Mouse (Mus musculus) lung, embryonic 14.5 days (tissue): Measurements from ENCODE around the gene Nid1. TPM values are rescaled to one million over a fixed set of nuclear protein-coding genes. Genes with fewer than 3 reads are reported as not detected.
A peak's percentile ranks its signal among the peaks of the same experiment; 100 is the strongest.
"Not testable (repeated sequence)": the region's sequence is repeated elsewhere in the genome, so short reads cannot be mapped to it uniquely, and the experiment has no call there.

Source experiments
- ATAC-seq: fragments of 200-750 bp; cut with Nextera tagmentation; 2 replicates; pipeline ENCODE4 v1.8.0; 2017; ENCODE audit warnings: mild to moderate bottlenecking, moderate TSS enrichment, moderate library complexity; ENCODE audit not compliant: insufficient read depth
- DNase-seq: peaks from one replicate; pipeline ENCODE4 v3.0.0-alpha.2; 2015
- H3K27ac ChIP-seq: fragments of 300-500 bp; sonication (generic); 2 replicates; pipeline ENCODE4 v1.5.1; 2014; ENCODE audit warnings: low read depth, mild to moderate bottlenecking, moderate library complexity
- H3K27me3 ChIP-seq: fragments of 300-500 bp; sonication (generic); 2 replicates; pipeline ENCODE4 v1.6.1; 2014; ENCODE audit warnings: low read length, control low read depth; ENCODE audit not compliant: insufficient read depth
- H3K36me3 ChIP-seq: fragments of 300-500 bp; sonication (generic); 2 replicates; pipeline ENCODE4 v1.6.1; 2014; ENCODE audit warnings: control low read depth; ENCODE audit not compliant: insufficient read depth
- H3K4me1 ChIP-seq: fragments of 300-500 bp; sonication (generic); 2 replicates; pipeline ENCODE4 v1.6.1; 2014; ENCODE audit warnings: antibody characterized with exemption, control low read depth; ENCODE audit not compliant: insufficient read depth
- H3K4me2 ChIP-seq: fragments of 300-500 bp; sonication (generic); 2 replicates; pipeline ENCODE4 v1.6.1; 2014; ENCODE audit warnings: mild to moderate bottlenecking
- H3K4me3 ChIP-seq: fragments of 300-500 bp; sonication (generic); 2 replicates; pipeline ENCODE4 v1.5.1; 2014; ENCODE audit warnings: low read depth, low read length
- H3K9ac ChIP-seq: fragments of 300-500 bp; sonication (generic); 2 replicates; pipeline ENCODE4 v1.6.1; 2014
- H3K9me3 ChIP-seq: fragments of 300-500 bp; sonication (generic); 2 replicates; pipeline ENCODE4 v1.6.1; 2016; ENCODE audit warnings: low read depth, low read length, control low read depth
- CTCF ChIP-seq: IDR thresholded peaks from 2 replicates; pipeline ENCODE4 v1.5.1; 2016; ENCODE audit warnings: antibody characterized with exemption, low read depth
- WGBS: fragments of 180-500 bp; shearing (Covaris S2); extraction: QIAGEN DNeasy Blood & Tissue Kit; methylation state at CpG from one replicate; pipeline ENCODE4 v1.1.7; 2014; 5-methylcytosine and 5-hydroxymethylcytosine counted together
- polyA plus RNA-seq: library from polyadenylated mRNA; unstranded; fragments of >200 nt; fragmentation: Nextera tagmentation; extraction: Ambion mirVana; gene quantifications from 2 replicates; pipeline ENCODE4 v1.2.1, GENCODE M21; 2014

Nid1 gene
- polyA plus RNA-seq, 1 experiment from 2014 or later, result 160 TPM

DNA sequence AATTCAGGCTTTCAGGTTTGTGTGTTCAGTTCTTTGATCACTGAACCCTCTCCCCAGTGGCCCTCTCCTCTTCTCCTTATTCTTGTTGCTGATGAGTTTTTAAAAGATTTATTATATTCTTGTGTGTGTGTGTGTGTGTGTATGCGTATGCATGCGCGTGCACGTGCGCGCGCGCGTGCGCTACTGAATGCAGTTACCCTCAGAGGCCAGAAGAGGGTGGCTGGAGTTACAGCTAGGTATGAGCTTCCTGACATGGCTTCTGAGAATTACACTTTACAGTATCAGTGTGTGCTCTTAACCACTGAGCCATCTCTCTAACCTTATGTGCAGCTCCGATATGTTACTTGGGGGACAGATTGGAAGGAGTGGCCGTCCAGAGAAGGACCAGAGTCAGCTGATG, 12.6 kb downstream of the Nid1 start:
- WGBS, result 72% methylated on average over 12 of the region's 12 CpGs
- 0 out of 2 replicates have a peak, but pooled peaks have one; percentile 7 for TF ChIP-seq CTCF
- not testable (repeated sequence) for H3K4me3 ChIP-seq, H3K9me3 ChIP-seq, H3K4me2 ChIP-seq, H3K36me3 ChIP-seq, ATAC-seq, DNase-seq, H3K27me3 ChIP-seq, H3K27ac ChIP-seq, H3K4me1 ChIP-seq, H3K9ac ChIP-seq

DNA sequence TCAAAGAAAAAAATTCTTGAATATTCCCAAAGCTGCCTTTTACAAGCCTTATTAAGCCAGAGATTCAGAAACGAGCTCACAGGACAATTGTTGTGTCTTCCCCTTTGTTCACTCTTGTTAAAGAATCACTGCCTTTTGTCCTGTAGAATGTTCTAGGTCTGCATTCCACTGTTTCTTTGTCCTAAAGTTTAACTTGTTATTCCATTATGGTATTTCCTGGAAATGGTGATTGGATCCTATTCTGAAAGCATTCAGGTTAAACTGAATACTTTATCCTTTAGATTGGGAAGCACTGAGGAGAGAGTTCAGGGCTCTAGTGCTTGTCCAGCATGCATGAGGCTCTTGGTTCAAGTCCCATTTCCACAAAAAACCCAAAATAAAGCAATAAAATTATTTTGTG, 13.6 kb downstream of the Nid1 start:
- not testable (repeated sequence) for H3K4me2 ChIP-seq, H3K36me3 ChIP-seq, H3K27ac ChIP-seq, H3K9ac ChIP-seq, ATAC-seq, H3K4me3 ChIP-seq, H3K9me3 ChIP-seq, DNase-seq, H3K27me3 ChIP-seq, H3K4me1 ChIP-seq
- WGBS, result 55% methylated on average over 1 of the region's 1 CpGs

DNA sequence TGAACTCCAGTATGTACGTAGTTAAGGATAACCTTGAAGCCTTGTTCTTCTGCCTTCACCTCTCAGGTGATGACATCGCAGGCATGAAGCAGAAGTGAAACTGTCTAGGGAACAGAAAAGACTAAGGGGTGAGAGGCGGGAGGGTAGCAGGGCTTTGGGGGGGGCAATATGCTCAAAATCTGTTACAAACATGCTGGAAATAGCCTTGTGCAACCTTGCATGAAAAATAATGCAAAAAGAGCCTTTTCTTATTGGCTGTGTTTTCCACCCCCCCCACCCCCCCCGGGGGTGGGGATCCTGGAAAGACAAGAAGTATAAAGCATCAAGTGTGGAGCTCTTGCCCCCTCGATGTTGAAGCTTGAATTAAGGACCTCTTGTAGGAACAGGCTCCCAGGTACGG, 16.0 kb downstream of the Nid1 start:
- not testable (repeated sequence) for H3K4me2 ChIP-seq, H3K4me1 ChIP-seq, H3K36me3 ChIP-seq, H3K9ac ChIP-seq, H3K27me3 ChIP-seq, ATAC-seq, DNase-seq, H3K27ac ChIP-seq, H3K9me3 ChIP-seq, H3K4me3 ChIP-seq
- WGBS, result 77% methylated on average over 6 of the region's 6 CpGs

DNA sequence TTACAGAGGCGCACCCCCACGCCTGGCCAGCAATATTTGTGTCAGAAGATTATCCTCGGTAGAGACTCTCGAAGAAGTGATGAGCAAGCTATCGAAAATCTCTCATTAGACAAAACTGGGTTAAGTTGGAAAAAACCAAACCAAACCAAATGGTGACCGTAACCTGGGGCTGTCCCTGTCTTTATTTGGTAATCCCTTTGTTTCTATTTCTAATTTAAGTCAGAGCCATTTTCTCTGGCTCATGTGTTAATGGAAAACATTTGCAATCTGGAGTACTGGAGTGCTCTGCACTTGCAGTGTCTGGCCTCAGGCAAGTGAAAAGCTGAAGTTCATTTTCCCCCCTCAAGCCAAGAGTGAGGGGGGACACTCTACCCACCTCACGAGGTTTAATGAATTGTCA, 16.9 kb downstream of the Nid1 start:
- H3K4me1 ChIP-seq, H3K27ac ChIP-seq, H3K27me3 ChIP-seq, H3K9me3 ChIP-seq, ATAC-seq, DNase-seq, H3K4me3 ChIP-seq, H3K9ac ChIP-seq, H3K4me2 ChIP-seq, H3K36me3 ChIP-seq: not testable (repeated sequence)
- 87% methylated on average over 7 of the region's 7 CpGs for WGBS

DNA sequence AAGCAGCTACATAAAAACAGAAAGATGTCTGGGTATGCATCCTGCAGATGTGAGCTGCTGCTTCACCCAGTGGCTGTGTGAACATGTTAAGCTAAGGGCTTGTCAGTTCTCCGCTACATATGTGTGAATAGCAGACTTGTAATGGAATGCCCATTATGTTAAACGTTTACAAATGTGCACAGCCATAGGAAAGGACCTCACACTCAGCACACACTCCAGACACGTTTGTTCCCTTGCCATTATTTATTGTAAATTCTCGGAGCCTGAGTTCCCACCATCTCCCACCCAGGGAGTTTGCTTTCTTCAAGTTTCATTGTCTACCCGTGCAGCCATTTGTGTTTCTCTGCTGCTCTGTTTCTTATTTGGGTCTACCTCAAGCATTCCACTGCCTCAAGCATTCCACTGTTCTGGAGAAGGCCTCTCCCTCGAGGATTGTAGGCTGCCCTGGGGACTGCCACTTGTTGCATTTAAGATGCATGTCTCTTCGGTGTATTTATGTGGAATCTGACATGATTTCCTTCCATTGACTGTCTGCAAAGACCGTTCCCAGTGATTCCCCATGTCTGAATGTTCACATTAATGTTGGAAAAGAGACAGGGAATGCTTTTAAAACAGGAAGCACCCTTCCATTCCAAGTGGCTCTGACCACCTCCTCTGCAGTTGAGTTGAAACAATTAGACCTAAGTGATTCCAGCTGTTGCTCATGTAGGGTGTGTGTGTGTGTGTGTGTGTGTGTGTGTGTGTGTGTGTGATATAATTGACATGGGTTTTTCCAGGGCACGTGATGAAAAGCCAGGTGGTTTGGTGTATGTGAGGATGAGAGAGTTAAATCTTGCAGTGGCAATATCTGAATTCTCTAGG, 18.5 kb downstream of the Nid1 start:
- not testable (repeated sequence) for H3K27me3 ChIP-seq, H3K27ac ChIP-seq, H3K9ac ChIP-seq, H3K4me2 ChIP-seq, H3K4me3 ChIP-seq, H3K9me3 ChIP-seq, DNase-seq, H3K4me1 ChIP-seq, ATAC-seq, H3K36me3 ChIP-seq
- WGBS, result 32% methylated on average over 8 of the region's 9 CpGs

DNA sequence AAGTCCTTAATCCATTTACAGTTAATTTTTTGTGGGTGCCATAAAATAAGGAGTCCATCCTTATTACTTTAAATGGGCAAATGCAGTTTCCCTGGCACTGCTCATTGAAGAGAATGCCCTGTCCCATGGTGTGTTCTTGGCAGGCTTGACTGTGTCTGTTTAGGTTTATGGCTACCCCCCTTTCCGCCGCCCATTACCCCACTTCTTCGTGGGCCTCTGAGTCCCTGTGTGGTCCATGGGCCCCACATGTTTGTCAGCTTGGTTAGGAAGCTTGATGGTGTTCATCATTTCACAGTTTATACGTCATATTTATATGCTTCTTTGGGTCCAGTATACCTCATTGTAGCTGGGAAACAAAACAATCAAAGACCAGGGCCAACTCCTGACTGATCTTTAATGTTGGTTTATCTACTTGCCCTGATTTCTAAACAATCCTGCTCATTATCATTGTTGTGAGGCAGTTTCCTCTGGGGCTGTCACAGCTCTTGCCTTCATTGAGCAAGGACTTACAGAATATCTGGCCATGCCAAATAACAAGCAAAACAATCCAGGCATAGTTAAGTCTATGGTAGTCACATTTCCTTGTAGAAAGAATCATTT, 20.9 kb downstream of the Nid1 start:
- WGBS, result 44% methylated on average over 4 of the region's 4 CpGs
- peak; percentile 85 for ATAC-seq
- TF ChIP-seq CTCF, result no peak

DNA sequence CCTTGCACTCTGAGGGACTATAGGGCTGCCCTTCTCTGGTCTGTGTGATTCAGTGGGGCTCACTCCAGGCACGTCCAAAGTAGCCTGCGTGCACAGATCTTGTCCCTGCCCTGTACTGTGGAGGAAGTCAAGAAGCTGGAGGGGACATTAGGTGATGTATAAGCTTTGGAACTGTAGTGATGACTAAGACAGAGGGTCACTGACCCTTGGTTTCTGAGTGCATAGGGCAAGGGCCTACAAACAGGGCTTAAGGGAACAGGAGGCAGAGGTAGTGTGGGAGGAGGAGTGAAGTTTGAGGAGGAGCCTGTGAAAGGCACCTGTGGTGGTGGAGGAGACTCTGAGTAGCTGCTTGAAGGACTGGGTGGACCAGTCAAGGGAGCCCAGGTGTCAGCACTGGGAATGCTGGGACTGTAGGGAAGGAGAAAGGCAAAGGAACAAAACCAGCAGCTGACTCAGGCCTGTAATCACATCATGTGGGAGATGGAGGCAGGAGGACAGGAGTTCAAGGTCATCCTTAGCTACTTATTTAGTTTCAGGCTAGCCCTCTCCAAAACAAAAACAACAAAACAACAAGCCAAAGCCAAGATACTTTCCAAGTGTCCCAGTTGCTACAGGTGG, 23.3 kb downstream of the Nid1 start:
- H3K9ac ChIP-seq, result no peak overlapping the region
- H3K36me3 ChIP-seq, result no peaks in the 10 kb centered on the region
- no peak overlapping the region for H3K27ac ChIP-seq
- no peak overlapping the region for H3K4me2 ChIP-seq
- no peak for TF ChIP-seq CTCF
- no peaks in the 10 kb centered on the region for H3K27me3 ChIP-seq
- 86% methylated on average over 2 of the region's 2 CpGs for WGBS
- DNase-seq (no peak), ATAC-seq (no peak)
- H3K9me3 ChIP-seq, result no peaks in the 10 kb centered on the region
- peaks cover 12% of the 10 kb centered on the region for H3K4me1 ChIP-seq
- H3K4me3 ChIP-seq, result no peak overlapping the region

More for the DNA sequence above, 20.9 kb downstream of the Nid1 start:
- H3K36me3 ChIP-seq, result no peaks in the 10 kb centered on the region
- no peak overlapping the region for H3K4me3 ChIP-seq
- H3K27ac ChIP-seq, result peak overlapping the region; percentile 50
- no peak overlapping the region for H3K9ac ChIP-seq
- H3K9me3 ChIP-seq, result no peaks in the 10 kb centered on the region
- H3K4me2 ChIP-seq, result no peak overlapping the region
- peaks cover 12% of the 10 kb centered on the region for H3K4me1 ChIP-seq
- H3K27me3 ChIP-seq, result no peaks in the 10 kb centered on the region
- peak; percentile 83 for DNase-seq
